Mouse (Mus musculus) embryo, embryonic 11 days (tissue): ENCODE measurements at regions not wholly inside any gene's neighbourhood (a gene's known extent, or its start where the extent isn't known, plus 50 kb on each side); places are given as distances from the start of the nearest gene placed in this dataset.

Experiments
- DNase-seq: peaks from one replicate; pipeline ENCODE4 v3.0.0-alpha.2; 2015

- DNase-seq, result no peak
These were observed 53.2 kb upstream of the Lef1 start for GRCm38 (mm10) chr3:131056893-131057660.

GRCm38 (mm10) chr3:131054241-131054972, 55.9 kb upstream of the Lef1 start:
- DNase-seq, result no peak

- no peak for DNase-seq
These were observed 62.6 kb upstream of the Lef1 start for GRCm38 (mm10) chr3:131047716-131048115.

- DNase-seq, result no peak
These were observed 63.9 kb upstream of the Lef1 start for GRCm38 (mm10) chr3:131046412-131046811.

GRCm38 (mm10) chr3:131040214-131040825, 70.0 kb upstream of the Lef1 start:
- no peak for DNase-seq

GRCm38 (mm10) chr3:131037095-131037494, 73.2 kb upstream of the Lef1 start:
- DNase-seq, result no peak

- no peak for DNase-seq
These were observed 75.5 kb upstream of the Lef1 start for GRCm38 (mm10) chr3:131034774-131035173.

- no peak for DNase-seq
These were observed 83.9 kb upstream of the Lef1 start for GRCm38 (mm10) chr3:131026336-131026735.

GRCm38 (mm10) chr3:131019163-131019956, 90.9 kb upstream of the Lef1 start:
- peak; percentile 65 for DNase-seq

- no peak for DNase-seq
These were observed 92.4 kb upstream of the Lef1 start for GRCm38 (mm10) chr3:131017899-131018298.

GRCm38 (mm10) chr3:131016104-131016503, 94.2 kb upstream of the Lef1 start:
- DNase-seq, result no peak

GRCm38 (mm10) chr3:131014092-131014716, 96.1 kb upstream of the Lef1 start:
- DNase-seq, result no peak

GRCm38 (mm10) chr3:131000701-131001100, 109.6 kb upstream of the Lef1 start:
- DNase-seq, result no peak

- no peak for DNase-seq
These were observed 110.0 kb upstream of the Lef1 start for GRCm38 (mm10) chr3:131000252-131000651.

GRCm38 (mm10) chr3:130999818-131000217, 110.5 kb upstream of the Lef1 start:
- no peak for DNase-seq

GRCm38 (mm10) chr3:130998433-130998832, 111.8 kb upstream of the Lef1 start:
- no peak for DNase-seq

- DNase-seq, result no peak
These were observed 113.5 kb upstream of the Lef1 start for GRCm38 (mm10) chr3:130996786-130997185.

- no peak for DNase-seq
These were observed 118.3 kb upstream of the Lef1 start for GRCm38 (mm10) chr3:130991971-130992370.

- DNase-seq, result no peak
These were observed 123.6 kb upstream of the Lef1 start for GRCm38 (mm10) chr3:130986708-130987107.

GRCm38 (mm10) chr3:130986101-130986500, 124.2 kb upstream of the Lef1 start:
- no peak for DNase-seq

- no peak for DNase-seq
These were observed 128.7 kb upstream of the Lef1 start for GRCm38 (mm10) chr3:130981566-130981965.

GRCm38 (mm10) chr3:130978986-130979642, 131.2 kb upstream of the Lef1 start:
- no peak for DNase-seq
